Comparison of ENCODE assay signal across 8 mouse cellular contexts in genomic region chr10:69253075-69253685, GRCm38 (mm10). TPM values are rescaled to one million over a fixed set of nuclear protein-coding genes. Genes with fewer than 3 reads are reported as not detected.
DNase-seq lines count a peak whose midpoint lies in the region; ATAC-seq and TF ChIP-seq lines count a peak whose summit lies in the region.

No protein-coding gene starts in this region.

- peaks cover 22% of the 10 kb centered on the region; the same call in 1 of the 2 replicates for H3K4me1 ChIP-seq in spleen, adult 2 months (ENCODE audit: control insufficient read depth, insufficient read depth, insufficient read length)
- H3K4me1 ChIP-seq in heart, embryonic 16.5 days (ENCODE audit: control insufficient read depth, insufficient read depth, low read length), result peaks cover 27% of the 10 kb centered on the region
- peaks cover 34% of the 10 kb centered on the region for H3K4me1 ChIP-seq in stomach, embryonic 14.5 days (ENCODE audit: control insufficient read depth, insufficient read depth, low read length)

- WGBS in spleen, adult 2 months, result 25% methylated on average over 5 of the region's 5 CpGs
- 16% methylated on average over 5 of the region's 5 CpGs for WGBS in heart, embryonic 16.5 days
- WGBS in stomach, embryonic 14.5 days, result 19% methylated on average over 5 of the region's 5 CpGs

- TF ChIP-seq POLR2A in spleen, adult 2 months (IDR thresholded peaks at IDR 0.05; ENCODE audit: low read depth, low read length), result no peak

- peak overlapping the region; percentile 18; the same call in 1 of the 2 replicates for H3K4me2 ChIP-seq in heart, embryonic 16.5 days (ENCODE audit: low read depth, low read length)
- no peak overlapping the region for H3K4me2 ChIP-seq in stomach, embryonic 14.5 days (replicated peaks; ENCODE audit: low read depth, low read length)

- peak overlapping the region; percentile 93 for H3K27ac ChIP-seq in spleen, adult 2 months (ENCODE audit: insufficient read depth, low read length)
- H3K27ac ChIP-seq in heart, embryonic 16.5 days (ENCODE audit: low read length), result peak overlapping the region; percentile 91
- H3K27ac ChIP-seq in stomach, embryonic 14.5 days (ENCODE audit: low read length), result peak overlapping the region; percentile 97

- peak; percentile 80 for ATAC-seq in heart, embryonic 16.5 days (replicated peaks; ENCODE audit: extremely low read depth, insufficient read depth, low FRiP score)
- peak; percentile 85; the same call in 1 of the 2 replicates for ATAC-seq in stomach, embryonic 14.5 days (ENCODE audit: insufficient number of reproducible peaks, insufficient read depth, low FRiP score, low read depth)

- TF ChIP-seq CTCF in spleen, adult 2 months (IDR thresholded peaks at IDR 0.05; ENCODE audit: extremely low read depth, insufficient read depth, insufficient read length, insufficient replicate concordance), result no peak

- H3K9ac ChIP-seq in heart, embryonic 16.5 days (ENCODE audit: low read length), result peak overlapping the region; percentile 15; the same call in 1 of the 2 replicates
- H3K9ac ChIP-seq in stomach, embryonic 14.5 days (replicated peaks; ENCODE audit: low read depth, low read length), result no peak overlapping the region

- no peak overlapping the region for H3K4me3 ChIP-seq in spleen, adult 2 months (ENCODE audit: extremely low read depth, insufficient read depth, insufficient read length)
- no peak overlapping the region for H3K4me3 ChIP-seq in heart, embryonic 16.5 days (ENCODE audit: low read length)
- no peak overlapping the region for H3K4me3 ChIP-seq in stomach, embryonic 14.5 days (ENCODE audit: low read depth, low read length)

- no peaks in the 10 kb centered on the region for H3K27me3 ChIP-seq in spleen, adult 2 months (ENCODE audit: control insufficient read depth, insufficient read depth, low read length)
- no peaks in the 10 kb centered on the region for H3K27me3 ChIP-seq in heart, embryonic 16.5 days (ENCODE audit: control insufficient read depth, insufficient read depth, low read length)
- H3K27me3 ChIP-seq in stomach, embryonic 14.5 days (ENCODE audit: control insufficient read depth, insufficient read depth, low read length), result no peaks in the 10 kb centered on the region

- H3K9me3 ChIP-seq in heart, embryonic 16.5 days (replicated peaks; ENCODE audit: control insufficient read depth, low read length), result no peaks in the 10 kb centered on the region
- no peaks in the 10 kb centered on the region for H3K9me3 ChIP-seq in stomach, embryonic 14.5 days (ENCODE audit: control insufficient read depth, low read depth, low read length)

- no peak for DNase-seq in spleen, adult 2 months (ENCODE audit: low read depth in 1 of 2, low spot score in 2 of 2)
- no peak for DNase-seq in spleen, postnatal 14 days (ENCODE audit: low spot score in 2 of 2)
- DNase-seq in kidney, postnatal 36 days, result peak; percentile 81 to 86
- no peak for DNase-seq in layer of hippocampus, adult 9-11 months
- no peak for DNase-seq in adrenal gland, adult 18-20 months (ENCODE audit: low spot score in 2 of 2)
- no peak for DNase-seq in frontal cortex, postnatal 10 days (ENCODE audit: low spot score in 2 of 2)

- H3K36me3 ChIP-seq in spleen, adult 2 months (ENCODE audit: control insufficient read depth, insufficient read depth, low read length), result no peaks in the 10 kb centered on the region
- peaks cover 15% of the 10 kb centered on the region; the same call in 1 of the 2 replicates for H3K36me3 ChIP-seq in heart, embryonic 16.5 days (ENCODE audit: control insufficient read depth, insufficient read depth)
- peaks cover 13% of the 10 kb centered on the region; the same call in 1 of the 2 replicates for H3K36me3 ChIP-seq in stomach, embryonic 14.5 days (ENCODE audit: control insufficient read depth, insufficient read depth, low read length)

RNA-seq across cellular contexts. Expression of gene A930033H14Rik, which starts 40.3 kb away (rescaled TPM):
- polyA plus RNA-seq in spleen, adult 2 months (2012; rRNA removed), result 0.53 and 0.58 TPM in 2 replicates
- polyA plus RNA-seq in heart, embryonic 16.5 days (2015; fragmentation: Nextera tagmentation; extraction: Ambion mirVana), result 1.4 and 1.9 TPM in 2 replicates
- 3.4 and 3.5 TPM in 2 replicates for polyA plus RNA-seq in stomach, embryonic 14.5 days (2014; fragmentation: Nextera tagmentation; extraction: Ambion mirVana)
- total RNA-seq in adrenal gland, adult 18-20 months (2021), result 1 to 10 TPM; 2.0 to 2.1 TPM

Comparison
In these comparisons a context has a peak if more than half of its experiments do, and no peak if none do; other contexts are left out.
1. DNase-seq: peak in kidney, postnatal 36 days (2 of 2); none in spleen, adult 2 months (0 of 2), spleen, postnatal 14 days (0 of 2), layer of hippocampus, adult 9-11 months (single experiment), adrenal gland, adult 18-20 months (0 of 2) and frontal cortex, postnatal 10 days (0 of 2).
2. Peak in every context shown above with its lines, with median percentiles within 50 percentile points of each other: H3K27ac ChIP-seq.